Mouse (Mus musculus): ENCODE measurements at regions not wholly inside any gene's neighbourhood (a gene's known extent, or its start where the extent isn't known, plus 50 kb on each side); places are given as distances from the start of the nearest gene placed in this dataset.

- in situ Hi-C loops (cut with MboI, MseI) = no loop called here
Measured at GRCm38 (mm10) chr4:131416209-131416608, 421.9 kb downstream of the Ptpru start.

- in situ Hi-C loops (cut with MboI, MseI) = no loop called here
Measured at GRCm38 (mm10) chr4:131417159-131417748, 420.8 kb downstream of the Ptpru start.

- in situ Hi-C loops (cut with MboI, MseI) = no loop called here
Measured at GRCm38 (mm10) chr4:131425311-131425710, 412.8 kb downstream of the Ptpru start.

DNA sequence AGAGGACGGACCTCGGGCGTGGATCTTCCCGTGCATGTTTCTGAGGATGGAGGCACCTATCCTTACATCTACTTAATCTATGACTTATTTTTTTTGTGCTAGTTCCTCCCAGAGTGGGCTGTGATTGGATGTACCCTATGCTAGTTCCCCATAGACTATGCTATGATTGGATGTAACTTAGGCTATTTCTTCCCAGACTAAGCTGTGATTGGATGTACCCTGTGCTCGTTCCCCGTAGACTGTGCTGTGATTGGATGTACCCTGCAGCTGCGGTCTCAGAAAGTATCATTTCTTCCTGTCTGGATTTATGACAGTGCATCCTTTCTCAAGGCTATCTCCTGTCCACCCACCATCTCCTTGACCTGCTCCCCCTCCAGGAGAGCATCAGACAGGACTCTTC is 410.2 kb downstream of the Ptpru start:
- in situ Hi-C loops (cut with MboI, MseI) = no loop called here

GRCm38 (mm10) chr4:131429356-131429755 is 408.7 kb downstream of the Ptpru start:
- in situ Hi-C loops (cut with MboI, MseI) = no loop called here

DNA sequence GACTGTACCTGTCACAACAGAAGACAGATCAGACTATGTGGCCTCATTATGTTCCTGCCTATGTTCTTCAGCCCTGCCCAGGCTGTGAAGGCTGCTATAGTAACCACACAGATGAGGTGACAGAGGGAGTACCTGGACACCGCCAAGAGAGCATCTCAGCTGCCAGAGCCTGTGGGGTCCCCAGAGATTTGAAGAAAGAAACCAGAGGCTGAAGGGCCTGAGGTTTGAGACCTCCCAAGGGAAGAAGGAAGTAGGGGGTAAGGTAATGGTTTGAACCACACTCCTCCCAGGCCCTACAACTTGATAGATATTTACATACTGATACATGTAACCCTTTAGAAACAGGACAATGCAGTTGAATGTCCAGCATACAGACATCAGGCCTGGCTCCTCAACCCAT is 407.7 kb downstream of the Ptpru start:
- in situ Hi-C loops (cut with MboI, MseI) = no loop called here

GRCm38 (mm10) chr4:131431188-131431587 is 406.9 kb downstream of the Ptpru start:
- in situ Hi-C loops (cut with MboI, MseI) = no loop called here

GRCm38 (mm10) chr4:131432591-131433177 is 405.4 kb downstream of the Ptpru start:
- in situ Hi-C loops (cut with MboI, MseI) = no loop called here

GRCm38 (mm10) chr4:131435222-131435621 is 402.9 kb downstream of the Ptpru start:
- in situ Hi-C loops (cut with MboI, MseI) = no loop called here

DNA sequence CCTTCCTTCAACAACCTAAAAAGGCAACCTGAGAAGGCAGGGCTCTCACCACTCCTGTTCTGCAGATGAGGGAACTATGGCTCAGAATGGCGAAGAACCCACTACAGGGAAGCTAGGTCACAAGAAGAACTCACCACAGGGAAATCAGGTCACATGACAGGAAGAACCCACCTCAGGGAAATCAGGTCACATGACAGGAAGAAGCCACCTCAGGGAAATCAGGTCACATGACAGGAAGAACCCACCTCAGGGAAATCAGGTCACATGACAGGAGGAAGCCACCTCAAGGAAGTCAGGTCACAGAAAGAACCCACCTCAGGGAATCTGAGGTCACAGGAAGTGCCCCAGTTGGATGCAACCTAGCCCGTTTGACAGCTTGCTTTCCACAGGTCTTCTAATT is 399.7 kb downstream of the Ptpru start:
- in situ Hi-C loops (cut with MboI, MseI) = no loop called here

- in situ Hi-C loops (cut with MboI, MseI) = no loop called here
Measured at GRCm38 (mm10) chr4:131438883-131439282, 399.2 kb downstream of the Ptpru start.

DNA sequence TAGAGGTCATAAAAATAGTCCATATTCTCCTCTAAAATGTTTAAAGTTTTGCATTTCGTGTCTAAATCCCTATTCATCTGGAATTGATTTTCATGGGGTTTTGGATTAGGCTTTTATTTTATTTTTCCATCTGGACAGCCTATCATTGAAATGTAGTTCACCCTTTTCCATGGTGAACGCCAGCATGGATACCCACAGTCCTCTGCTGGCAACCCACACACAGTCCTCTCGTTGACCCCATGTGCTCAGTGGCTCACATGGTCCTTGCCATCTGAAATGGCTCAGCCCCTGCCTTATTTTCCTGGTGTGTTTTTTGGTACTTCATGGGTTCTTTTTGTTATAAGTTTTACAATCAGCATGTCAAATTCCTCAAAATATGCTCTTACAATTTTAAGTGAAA is 397.2 kb downstream of the Ptpru start:
- in situ Hi-C loops (cut with MboI, MseI) = no loop called here

GRCm38 (mm10) chr4:131443518-131443917 is 394.6 kb downstream of the Ptpru start:
- in situ Hi-C loops (cut with MboI, MseI) = no loop called here

DNA sequence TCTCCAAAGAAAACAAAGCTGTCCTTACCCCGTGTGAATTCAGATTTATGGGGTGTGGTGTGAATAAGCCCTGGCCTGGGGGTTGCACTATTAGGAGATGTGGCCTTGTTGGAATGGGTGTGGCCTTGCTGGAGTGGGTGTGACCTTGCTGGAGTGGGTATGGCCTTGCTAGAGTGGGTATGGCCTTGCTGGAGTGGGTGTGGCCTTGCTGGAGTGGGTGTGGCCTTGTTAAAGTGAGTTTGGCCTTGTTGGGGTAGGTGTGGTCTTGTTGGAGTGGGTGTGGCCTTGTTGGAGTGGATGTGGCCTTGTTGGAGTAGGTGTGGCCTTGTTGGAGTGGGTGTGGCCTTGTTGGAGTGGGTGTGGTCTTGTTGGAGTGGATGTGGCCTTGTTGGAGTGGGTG is 387.8 kb downstream of the Ptpru start:
- in situ Hi-C loops (cut with MboI, MseI) = loop anchor here (25.0 kb wide), 1 partner anchor 662 kb away; no protein-coding TSS in a partner anchor

GRCm38 (mm10) chr4:131457551-131457950 is 380.5 kb downstream of the Ptpru start:
- in situ Hi-C loops (cut with MboI, MseI) = loop anchor here (25.0 kb wide), 1 partner anchor 655 kb away; no protein-coding TSS in a partner anchor

GRCm38 (mm10) chr4:131459746-131460145 is 378.3 kb downstream of the Ptpru start:
- in situ Hi-C loops (cut with MboI, MseI) = loop anchor here (25.0 kb wide), 1 partner anchor 653 kb away; no protein-coding TSS in a partner anchor

GRCm38 (mm10) chr4:131461312-131461711 is 376.8 kb downstream of the Ptpru start:
- in situ Hi-C loops (cut with MboI, MseI) = loop anchor here (25.0 kb wide), 1 partner anchor 651 kb away; no protein-coding TSS in a partner anchor

DNA sequence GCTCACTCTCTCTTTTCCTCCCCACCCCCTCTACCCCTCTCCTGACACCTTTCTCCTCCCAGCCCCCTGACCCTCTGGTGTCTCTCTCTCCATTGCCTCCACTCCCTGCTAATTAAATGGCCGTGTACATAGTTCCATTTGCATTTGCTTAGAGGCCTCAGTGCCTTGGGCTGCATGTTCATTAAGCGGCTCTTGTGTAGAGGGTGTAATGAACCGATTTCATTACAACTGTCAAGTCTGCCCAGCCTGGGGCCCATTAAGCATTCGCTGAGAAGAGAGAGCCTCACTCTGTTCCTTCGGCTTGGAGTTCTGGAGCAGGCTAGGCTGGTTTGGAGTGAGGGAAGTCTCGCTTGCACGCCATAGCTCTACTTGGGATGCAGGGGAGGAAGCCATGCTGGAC is 376.4 kb downstream of the Ptpru start:
- in situ Hi-C loops (cut with MboI, MseI) = loop anchor here (25.0 kb wide), 1 partner anchor 651 kb away; no protein-coding TSS in a partner anchor

GRCm38 (mm10) chr4:131475023-131475422 is 363.1 kb downstream of the Ptpru start:
- in situ Hi-C loops (cut with MboI, MseI) = no loop called here

DNA sequence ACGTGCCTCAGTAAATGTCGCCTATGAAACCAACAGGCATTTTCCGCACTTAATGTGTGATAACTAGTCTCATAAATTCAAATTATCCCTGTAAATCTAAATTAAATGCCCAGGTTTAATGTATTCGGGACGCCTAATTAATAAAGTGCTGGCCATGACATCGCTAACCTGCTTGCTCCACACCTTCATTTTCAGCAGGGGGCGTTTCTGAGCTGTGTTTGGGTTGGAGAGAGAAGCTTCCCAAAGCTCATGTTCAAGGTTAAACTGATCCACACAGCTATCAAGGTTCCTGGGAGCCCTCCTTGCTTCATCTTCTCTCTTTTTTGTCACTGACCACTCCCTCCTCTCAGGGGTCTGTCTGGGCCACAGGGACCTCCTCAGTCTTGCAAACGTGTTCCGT is 359.2 kb downstream of the Ptpru start:
- in situ Hi-C loops (cut with MboI, MseI) = no loop called here

- in situ Hi-C loops (cut with MboI, MseI) = no loop called here
Measured at GRCm38 (mm10) chr4:131483958-131484605, 354.0 kb downstream of the Ptpru start.

DNA sequence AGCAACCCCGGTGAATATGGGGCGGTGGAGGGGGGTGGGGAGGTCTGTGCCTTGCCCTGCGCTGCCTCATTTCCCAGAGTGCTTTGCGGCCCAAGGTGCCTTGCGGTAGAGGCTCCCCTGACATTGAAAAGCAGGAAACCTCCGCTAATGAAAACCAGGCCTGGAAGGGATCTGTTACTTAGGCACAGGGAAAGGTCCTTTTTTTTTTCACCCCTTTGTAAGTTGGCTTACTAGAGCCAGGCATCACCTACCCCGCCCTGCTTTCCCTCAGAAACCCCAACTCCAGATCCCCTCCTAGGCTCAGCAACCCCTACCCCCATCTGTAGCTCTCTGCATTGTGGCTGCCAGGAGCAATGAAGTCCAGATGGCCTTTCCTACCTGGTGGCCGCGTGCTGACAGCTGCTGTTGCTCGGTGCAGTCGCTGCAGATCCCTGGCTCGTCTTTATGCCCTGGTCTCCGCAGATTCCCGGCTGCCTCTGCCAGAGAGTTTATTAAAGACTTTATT is 353.4 kb downstream of the Ptpru start:
- in situ Hi-C loops (cut with MboI, MseI) = no loop called here

Data from T-helper 2 cell (primary cell).